Mouse (Mus musculus) ES-E14 (cell line): ENCODE measurements around the gene Nol12. TPM values are rescaled to one million over a fixed set of nuclear protein-coding genes. Genes with fewer than 3 reads are reported as not detected.

Experiments used
- DNase-seq: peaks from one replicate; pipeline ENCODE4 v3.0.0-alpha.2; 2013; ENCODE audit warnings: low read depth, low spot score
- H3K27ac ChIP-seq: 2 replicates; pipeline ENCODE4 v1.5.1; 2012; ENCODE audit warnings: low read depth, mild to moderate bottlenecking, low read length, moderate library complexity, mixed read lengths; ENCODE audit not compliant: poor library complexity, insufficient read depth, severe bottlenecking
- H3K36me3 ChIP-seq: 2 replicates; pipeline ENCODE4 v1.6.1; 2012; ENCODE audit warnings: mild to moderate bottlenecking, low read length, moderate library complexity, mixed read lengths; ENCODE audit not compliant: control insufficient read depth, poor library complexity, insufficient read depth, severe bottlenecking
- H3K4me1 ChIP-seq, 2 experiments: fragments of 150-350 bp in 1 of 2; sonication (generic) in 1 of 2; 2 replicates each; pipeline ENCODE4 v1.6.1; 2012; ENCODE audit warnings: low read length in 2 of 2, mild to moderate bottlenecking in 1 of 2, mixed read lengths in 1 of 2; ENCODE audit not compliant: control insufficient read depth in 2 of 2, insufficient read depth in 2 of 2, poor library complexity in 1 of 2
- H3K4me3 ChIP-seq, 2 experiments: fragments of 150-350 bp in 1 of 2; sonication (generic) in 1 of 2; 2 replicates each; pipeline ENCODE4 v1.5.1; 2012; ENCODE audit warnings: low read length in 2 of 2, low read depth in 1 of 2, mild to moderate bottlenecking in 1 of 2, mixed read lengths in 1 of 2; ENCODE audit not compliant: insufficient read depth in 1 of 2, poor library complexity in 1 of 2, severe bottlenecking in 1 of 2
- H3K9ac ChIP-seq: 2 replicates; pipeline ENCODE4 v1.6.1; 2012; ENCODE audit warnings: low read depth, mild to moderate bottlenecking, low read length, mixed read lengths; ENCODE audit not compliant: poor library complexity, insufficient read depth, severe bottlenecking
- H3K9me3 ChIP-seq: fragments of 150-350 bp; sonication (generic); 2 replicates; pipeline ENCODE4 v1.6.1; 2012; ENCODE audit warnings: low read depth, mild to moderate bottlenecking, low read length; ENCODE audit not compliant: control insufficient read depth, insufficient read depth
- CHD2 ChIP-seq: IDR thresholded peaks from 2 replicates; pipeline ENCODE4 v1.6.1; 2014; ENCODE audit warnings: mild to moderate bottlenecking, low read depth, low read length, inconsistent platforms
- HCFC1 ChIP-seq: IDR thresholded peaks from 2 replicates; pipeline ENCODE4 v1.6.1; 2012; ENCODE audit warnings: low read length, inconsistent platforms, borderline replicate concordance; ENCODE audit not compliant: insufficient read depth
- MAFK ChIP-seq: IDR thresholded peaks from 2 replicates; pipeline ENCODE4 v1.6.1; 2014; ENCODE audit warnings: mild to moderate bottlenecking, low read depth, low read length, inconsistent platforms; ENCODE audit not compliant: insufficient read depth
- ZC3H11A ChIP-seq: IDR thresholded peaks from 2 replicates; pipeline ENCODE4 v1.6.1; 2012; ENCODE audit warnings: low read depth, mild to moderate bottlenecking, inconsistent platforms, low read length, borderline replicate concordance
- ZNF384 ChIP-seq: IDR thresholded peaks from 2 replicates; pipeline ENCODE4 v1.6.1; 2012; ENCODE audit warnings: low read depth, low read length, inconsistent platforms
- in situ Hi-C, 2 experiments: fragments of 600-800 bp; cut with MboI; formaldehyde crosslinking; loops; one replicate each; pipeline ENCODE4 v1.15.1; 2025; ENCODE audit warnings: low sequenced_read_pairs in 2 of 2, inconsistent platforms in 1 of 2; ENCODE audit not compliant: unreplicated experiment in 2 of 2
- total RNA-seq: library from RNA; depleted of rRNA; stranded (reverse); fragments of 300-350 nt; gene quantifications from 2 replicates; pipeline ENCODE4 v1.2.3, GENCODE M21; 2012

Nol12 gene
- total RNA-seq, 1 experiment: 26.6 TPM

DNA sequence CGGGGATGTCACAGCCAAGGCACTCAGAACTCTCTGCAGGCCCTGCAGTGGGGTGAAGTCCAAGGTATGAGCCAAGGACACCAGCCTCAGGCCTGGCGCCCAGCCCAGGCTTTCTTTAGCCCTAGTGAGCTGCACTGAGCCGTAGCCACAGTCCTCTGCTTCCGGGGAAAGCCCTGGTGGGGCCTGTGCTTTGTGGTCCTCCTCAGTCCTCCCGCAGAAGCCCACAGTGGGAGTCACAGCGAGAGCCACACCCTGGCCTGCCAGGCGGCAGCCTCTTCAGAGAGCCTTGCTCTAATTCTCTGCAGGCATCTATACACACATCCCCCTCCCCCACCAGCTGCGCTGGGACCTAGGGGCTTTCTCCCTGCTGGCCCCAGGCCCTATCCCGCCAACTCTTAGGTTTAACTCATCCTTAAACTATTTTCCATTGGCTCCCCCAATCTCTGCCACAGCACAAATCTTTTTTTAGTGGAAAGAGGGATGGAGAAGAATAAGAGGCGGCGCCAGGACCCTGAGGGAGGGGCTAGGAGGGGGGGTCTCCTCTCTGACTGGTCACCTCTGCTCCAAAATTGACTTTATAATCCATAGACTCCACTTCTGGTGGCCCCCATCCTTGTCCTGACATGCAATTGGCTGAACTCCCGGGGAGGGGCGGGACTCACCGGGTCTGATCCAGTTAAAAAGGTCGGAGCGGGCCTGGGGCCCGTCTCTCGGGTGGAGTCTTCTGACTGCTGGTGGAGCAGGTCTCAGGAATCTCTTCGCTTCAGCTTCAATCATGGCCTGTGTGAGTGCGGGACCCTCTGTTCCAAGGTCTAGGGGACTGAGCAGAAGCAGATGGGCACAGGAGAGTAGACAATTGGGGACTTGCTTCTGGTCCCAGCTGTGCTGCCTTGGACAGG, 8.5 kb upstream of the Nol12 start, which contains the start of gene Lgals1:
Lgals1 (plus strand) TSS at position 705 of the 899 bp plus-strand sequence.
- H3K9me3 ChIP-seq: no peaks in the 10 kb centered on the region
- H3K27ac ChIP-seq: no peak within 1 kb of the TSS
- peaks cover 21 to 23% of the 10 kb centered on the region in 2 experiments for H3K4me1 ChIP-seq
- H3K36me3 ChIP-seq: peaks cover 3% of the 10 kb centered on the region; the same call in 1 of the 2 replicates
- in situ Hi-C loops: no loop called here
- TF ChIP-seq HCFC1 (no peak), CHD2 (no peak), MAFK (no peak), ZNF384 (no peak), ZC3H11A (no peak)
- H3K4me3 ChIP-seq: peak within 1 kb of the TSS; percentile 44 to 52
- no peak within 1 kb of the TSS for H3K9ac ChIP-seq
- peak; percentile 67 for DNase-seq

DNA sequence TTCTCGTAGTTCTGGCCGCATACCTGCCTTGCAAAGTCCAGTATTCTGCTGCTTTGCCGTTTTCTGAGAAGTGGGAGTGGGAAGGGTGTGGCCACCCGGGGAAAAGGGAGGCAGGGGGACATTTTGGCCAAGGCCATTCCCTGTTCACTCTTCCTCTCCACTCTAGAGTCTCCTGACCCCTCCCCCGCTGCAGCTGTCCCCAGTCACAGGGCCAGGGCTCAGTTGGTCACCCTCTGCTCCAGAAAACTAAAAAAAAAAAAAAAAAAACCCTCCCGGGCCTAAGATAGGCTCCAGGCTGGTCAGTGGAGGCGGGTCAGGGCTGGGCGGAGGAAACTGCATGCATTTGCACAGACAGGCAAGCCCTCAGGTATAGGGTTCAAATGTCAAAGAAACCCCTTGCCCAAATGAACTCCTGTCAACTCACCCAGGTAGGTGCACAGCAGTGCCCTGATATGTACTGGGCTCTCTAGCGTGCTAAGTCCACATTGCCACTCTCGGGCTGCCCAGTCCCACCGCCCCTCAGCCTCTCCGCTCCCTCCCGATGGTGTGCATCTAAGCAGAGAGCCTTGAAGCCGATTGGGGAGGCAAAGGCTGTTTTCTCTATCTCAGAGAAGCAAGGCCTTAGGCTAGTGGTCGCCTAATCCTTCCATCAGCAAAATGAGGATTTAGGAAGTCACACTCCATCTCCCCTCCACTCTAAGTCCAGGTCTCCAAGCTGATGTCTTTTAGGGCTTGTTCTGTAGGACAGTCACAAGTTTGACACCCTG, 7.5 kb upstream of the Nol12 start:
- in situ Hi-C loops: no loop called here
- H3K4me1 ChIP-seq: peaks cover 21 to 23% of the 10 kb centered on the region in 2 experiments
- no peak overlapping the region for H3K27ac ChIP-seq
- no peaks in the 10 kb centered on the region for H3K9me3 ChIP-seq
- DNase-seq: no peak
- TF ChIP-seq ZNF384: no peak
- H3K9ac ChIP-seq: peak overlapping the region; percentile 19; the same call in 1 of the 2 replicates
- peaks cover 3% of the 10 kb centered on the region; the same call in 1 of the 2 replicates for H3K36me3 ChIP-seq
- H3K4me3 ChIP-seq: peak overlapping the region; percentile 44 to 48; a peak in 3 of 4 replicates

DNA sequence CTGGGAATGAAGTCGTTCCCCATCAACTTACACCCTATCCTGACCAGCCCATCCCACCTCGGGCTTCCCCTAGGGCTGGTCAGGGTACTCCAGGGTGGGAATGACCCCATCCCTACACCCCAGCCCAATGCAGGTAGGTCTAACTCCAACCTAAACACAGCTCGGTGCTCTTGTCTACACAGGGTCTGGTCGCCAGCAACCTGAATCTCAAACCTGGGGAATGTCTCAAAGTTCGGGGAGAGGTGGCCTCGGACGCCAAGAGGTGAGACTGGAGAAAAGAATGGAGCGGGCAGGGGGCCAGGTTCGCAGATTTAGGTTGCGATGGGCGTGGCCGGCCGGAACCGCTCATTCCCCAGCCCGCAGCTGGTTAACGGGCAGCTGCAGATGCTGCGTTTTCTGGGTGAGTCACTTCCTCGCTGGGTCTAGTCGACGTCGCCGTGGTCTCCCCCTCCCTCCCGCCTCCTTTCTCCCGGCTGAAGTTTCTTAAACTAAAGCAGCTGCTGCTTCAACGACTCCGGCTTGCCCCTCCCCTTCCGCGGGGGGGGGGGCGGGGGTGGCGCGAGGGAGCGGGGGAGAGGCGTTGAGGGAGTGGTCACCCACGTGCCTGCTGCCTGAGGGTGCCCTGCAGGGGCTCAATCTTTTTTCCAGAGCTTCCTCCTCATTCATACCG, 6.8 kb upstream of the Nol12 start:
- no peaks in the 10 kb centered on the region for H3K9me3 ChIP-seq
- no peak for TF ChIP-seq ZNF384
- TF ChIP-seq MAFK: no peak
- no peak for TF ChIP-seq CHD2
- no peak for TF ChIP-seq HCFC1
- TF ChIP-seq ZC3H11A: no peak
- no peak for DNase-seq
- H3K36me3 ChIP-seq: peaks cover 3% of the 10 kb centered on the region; the same call in 1 of the 2 replicates
- H3K27ac ChIP-seq: no peak overlapping the region; the same call in 1 of the 2 replicates
- in situ Hi-C loops: no loop called here
- H3K9ac ChIP-seq: peak overlapping the region; percentile 19; the same call in 1 of the 2 replicates
- H3K4me3 ChIP-seq: peak overlapping the region; percentile 14 to 44; a peak in 3 of 4 replicates
- peaks cover 21 to 23% of the 10 kb centered on the region in 2 experiments for H3K4me1 ChIP-seq

DNA sequence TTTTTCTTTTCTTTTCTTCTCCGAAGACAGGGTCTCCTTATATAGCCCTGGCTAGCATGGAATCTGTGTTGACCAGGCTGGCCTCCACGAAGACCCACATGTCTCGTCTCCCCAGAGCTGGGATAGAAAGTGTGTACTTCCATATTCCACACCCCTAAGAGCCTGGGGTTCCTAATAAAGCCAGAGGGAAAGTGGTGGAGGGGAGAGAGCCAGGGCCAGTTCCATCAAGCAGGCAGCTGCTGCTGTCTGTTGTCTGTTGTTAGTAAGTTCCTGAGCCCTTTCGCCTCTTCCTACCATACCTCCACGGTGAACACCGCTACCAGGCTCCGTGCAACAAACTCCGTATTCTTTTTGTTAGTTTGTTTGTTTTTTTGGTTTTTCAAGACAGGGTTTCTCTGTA, 6.2 kb upstream of the Nol12 start:
- peaks cover 20 to 23% of the 10 kb centered on the region in 2 experiments for H3K4me1 ChIP-seq
- no peak overlapping the region; the same call in 1 of the 2 replicates for H3K9ac ChIP-seq

More for the DNA sequence above, 6.2 kb upstream of the Nol12 start:
- Histone ChIP-seq H3K4me3 (no peak overlapping the region), H3K27ac (no peak overlapping the region), H3K9me3 (no peaks in the 10 kb centered on the region), H3K36me3 (peaks cover 3% of the 10 kb centered on the region; the same call in 1 of the 2 replicates)
- no peak for DNase-seq
- TF ChIP-seq CHD2 (no peak), ZC3H11A (no peak), MAFK (no peak), ZNF384 (no peak), HCFC1 (no peak)
- in situ Hi-C loops: no loop called here
